Mouse (Mus musculus) heart, postnatal 14 days (tissue): ENCODE data around the gene Srgap2. TPM values are rescaled to one million over a fixed set of nuclear protein-coding genes. Genes with fewer than 3 reads are reported as not detected.
"Not testable (repeated sequence)": the region's sequence is repeated elsewhere in the genome, so short reads cannot be mapped to it uniquely, and the experiment has no call there.

ENCODE experiments used
- DNase-seq, 2 experiments: peaks; one replicate each; pipeline ENCODE4 v3.0.0; 2021 to 2022
- intact Hi-C: fragments of 180-260 bp; cut with DNase I; formaldehyde crosslinking; loops from one replicate; pipeline ENCODE4 v1.15.1; 2025
- total RNA-seq, 2 experiments: library from RNA; stranded (reverse); gene quantifications; 2 replicates each; pipeline ENCODE4 v1.2.3; 2021

The Srgap2 gene
- total RNA-seq, 2 experiments from 2014 or later: 25.0 to 29.4 TPM

DNA sequence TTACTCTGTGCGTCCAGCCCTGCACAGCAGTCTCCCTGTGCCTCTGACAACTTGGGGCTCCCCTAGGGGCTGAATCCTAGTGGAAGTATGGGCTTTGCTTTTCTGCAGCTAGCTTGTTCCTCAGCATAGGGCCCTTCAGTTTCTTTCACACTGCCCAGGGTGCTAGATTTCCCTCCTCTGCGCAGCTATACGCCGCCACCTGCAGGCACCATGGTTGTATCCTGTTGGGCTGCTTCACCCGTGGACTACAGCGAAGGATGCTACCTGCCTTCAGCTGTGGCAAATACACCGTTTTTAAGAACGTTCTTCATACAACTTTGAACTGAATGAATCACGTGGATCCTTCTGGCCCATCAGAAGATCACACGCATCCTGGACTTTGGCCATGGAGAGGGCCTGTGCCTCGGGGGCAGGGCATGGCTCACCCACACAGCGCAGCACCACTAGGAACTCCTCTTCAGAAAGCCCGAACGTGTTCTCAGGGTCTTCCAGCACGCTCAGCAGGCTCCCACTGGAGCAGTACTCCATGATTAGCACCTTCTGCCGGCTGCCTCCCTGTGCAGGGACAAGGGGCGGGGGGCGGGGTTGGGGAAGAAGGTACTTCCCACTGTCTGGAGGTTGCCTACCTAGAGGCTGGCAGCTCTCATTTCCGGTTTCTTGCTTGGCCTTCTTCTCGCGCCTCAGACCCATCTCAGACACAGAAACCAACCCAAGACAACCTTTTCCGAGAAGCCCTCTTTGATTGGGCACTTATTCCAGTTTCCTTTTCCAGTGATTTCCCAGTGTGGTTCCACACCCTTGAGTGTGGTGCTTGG is 252.2 kb downstream of the Srgap2 start:
- intact Hi-C loops: no loop called here
- no peak for DNase-seq

DNA sequence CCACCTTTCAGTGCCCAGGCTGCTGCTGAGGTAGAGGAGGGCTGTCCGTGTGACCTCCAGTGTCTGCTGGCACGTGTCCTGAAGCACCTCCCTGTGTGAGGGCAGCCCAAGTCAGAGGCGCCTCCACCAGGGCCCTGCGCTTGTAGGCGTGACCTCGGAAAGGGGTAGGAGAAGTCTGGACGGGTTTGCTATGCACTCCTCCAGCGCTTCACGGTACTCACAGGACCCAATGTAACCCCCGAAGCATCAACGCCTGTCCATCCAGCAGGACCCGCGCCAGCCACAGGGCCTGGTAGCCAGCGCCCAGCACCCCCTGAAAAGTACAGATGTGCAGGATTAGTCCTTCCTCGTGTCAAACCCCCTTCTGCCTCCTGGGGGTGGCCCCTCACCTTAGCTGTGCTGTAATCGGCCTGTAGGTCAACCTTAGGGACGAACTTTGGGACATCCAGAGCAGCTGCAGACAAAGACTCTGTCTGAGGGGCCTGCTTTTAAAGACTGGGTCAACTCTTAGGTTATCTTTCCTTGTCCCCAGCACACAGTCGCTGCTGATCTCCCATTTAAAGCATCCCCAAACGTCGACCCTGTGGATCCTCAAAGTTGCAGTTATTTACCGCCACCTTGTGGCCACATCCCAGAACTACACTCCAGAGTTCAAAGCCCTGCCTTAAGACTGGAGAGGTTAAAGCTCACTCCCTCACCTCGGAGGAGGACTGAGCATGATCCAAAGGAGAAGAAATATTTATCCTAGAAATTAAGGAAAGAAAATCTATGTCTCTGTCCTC is 257.2 kb downstream of the Srgap2 start:
- intact Hi-C loops: no loop called here
- DNase-seq: peak; percentile 67 to 76

DNA sequence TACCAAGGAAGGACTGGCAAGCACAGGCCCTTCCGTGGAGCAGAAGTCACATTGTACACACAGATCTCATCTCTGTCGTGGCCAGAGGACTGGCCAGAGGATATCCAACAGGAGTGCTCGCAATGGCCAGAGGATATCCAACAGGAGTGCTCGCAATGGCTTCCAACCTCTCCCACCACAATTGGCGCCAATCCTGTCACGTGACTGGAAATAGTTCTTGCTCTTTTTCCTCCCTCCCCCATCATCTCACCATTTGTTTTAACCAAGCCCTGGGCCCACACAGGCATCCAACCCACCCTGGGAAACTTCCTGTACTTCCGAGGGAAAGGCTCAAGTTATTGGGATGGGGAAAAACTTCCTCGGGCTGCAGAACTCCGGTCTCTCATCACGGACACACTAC is 258.4 kb downstream of the Srgap2 start:
- no peak for DNase-seq
- intact Hi-C loops: no loop called here

DNA sequence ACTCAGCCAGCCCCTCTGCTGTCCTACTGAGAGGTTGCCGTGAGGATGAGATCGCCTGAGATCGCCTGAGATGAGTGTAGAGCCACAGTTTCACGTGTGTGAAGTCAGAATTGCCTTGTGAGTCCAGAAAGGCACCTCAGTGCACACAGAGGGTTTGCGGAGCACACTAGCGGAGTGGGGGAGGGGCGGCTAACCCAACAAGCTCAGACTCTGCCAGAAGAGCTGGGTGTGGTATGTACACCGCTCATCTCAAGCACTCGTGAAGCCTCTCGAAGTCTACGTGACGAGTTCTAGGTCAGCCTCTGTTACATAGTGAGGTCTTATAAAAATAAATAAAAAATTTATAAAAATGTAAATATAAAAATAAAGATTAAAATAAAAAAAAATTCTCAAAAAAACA is 263.2 kb downstream of the Srgap2 start:
- intact Hi-C loops: loop anchor here (5.0 kb wide), 1 partner anchor 387 kb away; no protein-coding TSS in a partner anchor

DNA sequence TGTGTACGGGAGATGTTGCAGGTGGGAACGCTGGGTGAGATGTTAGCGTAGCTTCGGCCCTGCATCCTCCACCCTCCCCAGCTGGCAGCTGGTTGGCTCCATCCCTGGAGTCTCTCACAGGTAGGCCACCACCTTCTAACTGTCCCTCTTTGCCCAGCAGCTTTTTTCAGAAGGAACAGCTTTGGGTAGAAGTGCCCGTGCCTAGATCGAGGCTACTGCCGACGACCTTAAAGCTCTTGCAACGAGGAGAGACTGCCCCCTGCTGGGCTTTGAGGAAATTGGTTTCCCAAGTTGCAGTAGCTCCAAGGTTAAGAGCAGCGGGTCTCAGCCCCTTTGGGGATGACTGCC is 266.9 kb downstream of the Srgap2 start:
- DNase-seq: peak; percentile 74 to 81
- intact Hi-C loops: loop anchor here (2.0 to 5.0 kb wide), 2 partner anchors 143 to 383 kb away; no protein-coding TSS in a partner anchor

More for the DNA sequence above, 263.2 kb downstream of the Srgap2 start:
- DNase-seq: no peak

DNA sequence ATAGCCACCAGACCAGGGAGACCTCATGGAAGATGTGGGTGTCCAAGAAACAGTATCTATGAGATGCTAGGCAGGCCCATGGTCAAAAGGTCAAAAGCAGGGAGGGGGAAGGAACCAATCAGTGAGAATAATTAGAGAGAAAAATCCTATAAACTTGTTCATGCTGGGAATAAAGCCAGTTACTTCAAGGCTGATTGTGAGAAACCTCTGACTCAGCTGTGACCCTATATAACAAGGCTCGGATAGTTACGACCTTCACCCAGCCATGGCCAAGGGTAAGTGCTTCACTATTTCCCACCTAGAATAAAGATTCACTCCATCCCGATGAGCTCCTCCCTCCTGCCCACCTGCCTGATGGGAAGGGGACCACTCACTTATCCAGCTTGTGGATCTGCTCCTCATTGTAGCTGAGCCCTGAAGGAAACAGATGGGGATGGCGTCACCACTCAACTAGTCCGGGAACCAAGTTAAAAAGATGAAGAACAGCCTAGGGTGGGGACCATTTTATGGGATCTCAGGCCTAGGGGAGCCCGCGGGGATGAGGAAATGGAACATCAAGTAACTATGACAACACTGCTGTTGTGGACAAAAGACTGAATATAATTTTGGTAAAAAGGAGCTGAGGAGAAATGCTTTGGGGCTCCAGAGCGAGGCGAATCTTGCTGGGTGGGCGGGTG is 267.4 kb downstream of the Srgap2 start:
- intact Hi-C loops: loop anchor here (2.0 to 5.0 kb wide), 4 partner anchors 79 to 462 kb away; no protein-coding TSS in a partner anchor

DNA sequence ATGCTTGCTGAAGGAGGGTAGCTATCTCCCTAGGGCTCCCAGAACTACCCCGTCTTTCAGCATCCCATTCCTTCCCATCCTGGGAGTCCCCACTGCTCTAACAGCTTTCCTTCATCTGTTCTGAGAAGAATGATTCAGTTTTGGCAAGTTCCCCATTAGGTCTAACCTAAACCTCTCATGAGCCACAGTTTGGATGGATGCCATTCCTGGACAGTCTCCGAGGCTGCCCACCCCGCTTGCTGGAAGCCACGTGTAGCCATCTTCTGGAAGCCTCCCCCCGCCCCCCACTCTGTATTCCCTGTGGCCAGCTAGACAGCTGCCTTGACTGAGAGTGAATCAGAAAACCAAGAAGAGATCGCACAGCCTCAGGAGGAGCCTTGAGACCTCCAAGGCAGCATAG is 269.9 kb downstream of the Srgap2 start:
- DNase-seq: no peak
- intact Hi-C loops: loop anchor here (5.0 kb wide), 1 partner anchor 460 kb away; no protein-coding TSS in a partner anchor

More for the DNA sequence above, 267.4 kb downstream of the Srgap2 start:
- no peak for DNase-seq

DNA sequence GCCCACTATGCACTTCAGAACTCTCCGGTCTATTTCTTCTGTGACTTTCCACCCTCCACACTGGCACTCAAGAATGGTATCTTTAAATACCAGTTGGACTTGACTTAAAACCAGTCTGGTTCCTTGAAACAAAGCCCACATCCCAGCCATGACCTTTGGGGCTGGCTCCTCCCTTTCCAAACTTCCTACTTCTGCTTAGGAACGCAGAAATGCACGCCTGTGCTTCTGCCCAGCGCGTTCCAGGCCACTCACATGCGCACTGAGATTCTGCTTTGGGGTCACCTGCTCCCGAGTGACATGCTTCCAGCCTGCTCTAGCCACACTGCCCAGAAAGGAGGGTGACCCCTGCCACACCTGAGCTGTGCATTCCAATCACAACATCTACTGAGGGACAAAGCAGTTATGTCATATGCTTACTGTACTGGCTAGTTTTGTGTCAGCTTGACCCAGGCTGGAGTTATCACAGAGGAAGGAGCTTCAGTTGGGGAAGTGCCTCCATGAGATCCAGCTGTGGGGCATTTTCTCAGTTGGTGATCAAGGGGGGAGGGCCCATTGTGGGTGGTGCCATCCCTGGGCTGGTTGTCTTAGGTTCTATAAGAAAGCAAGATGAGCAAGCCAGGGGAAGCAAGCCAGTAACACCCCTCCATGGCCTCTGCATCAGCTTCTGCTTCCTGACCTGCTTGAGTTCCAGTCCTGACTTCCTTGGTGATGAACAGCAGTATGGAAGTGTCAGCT is 274.5 kb downstream of the Srgap2 start:
- intact Hi-C loops, DNase-seq: not testable (repeated sequence)

DNA sequence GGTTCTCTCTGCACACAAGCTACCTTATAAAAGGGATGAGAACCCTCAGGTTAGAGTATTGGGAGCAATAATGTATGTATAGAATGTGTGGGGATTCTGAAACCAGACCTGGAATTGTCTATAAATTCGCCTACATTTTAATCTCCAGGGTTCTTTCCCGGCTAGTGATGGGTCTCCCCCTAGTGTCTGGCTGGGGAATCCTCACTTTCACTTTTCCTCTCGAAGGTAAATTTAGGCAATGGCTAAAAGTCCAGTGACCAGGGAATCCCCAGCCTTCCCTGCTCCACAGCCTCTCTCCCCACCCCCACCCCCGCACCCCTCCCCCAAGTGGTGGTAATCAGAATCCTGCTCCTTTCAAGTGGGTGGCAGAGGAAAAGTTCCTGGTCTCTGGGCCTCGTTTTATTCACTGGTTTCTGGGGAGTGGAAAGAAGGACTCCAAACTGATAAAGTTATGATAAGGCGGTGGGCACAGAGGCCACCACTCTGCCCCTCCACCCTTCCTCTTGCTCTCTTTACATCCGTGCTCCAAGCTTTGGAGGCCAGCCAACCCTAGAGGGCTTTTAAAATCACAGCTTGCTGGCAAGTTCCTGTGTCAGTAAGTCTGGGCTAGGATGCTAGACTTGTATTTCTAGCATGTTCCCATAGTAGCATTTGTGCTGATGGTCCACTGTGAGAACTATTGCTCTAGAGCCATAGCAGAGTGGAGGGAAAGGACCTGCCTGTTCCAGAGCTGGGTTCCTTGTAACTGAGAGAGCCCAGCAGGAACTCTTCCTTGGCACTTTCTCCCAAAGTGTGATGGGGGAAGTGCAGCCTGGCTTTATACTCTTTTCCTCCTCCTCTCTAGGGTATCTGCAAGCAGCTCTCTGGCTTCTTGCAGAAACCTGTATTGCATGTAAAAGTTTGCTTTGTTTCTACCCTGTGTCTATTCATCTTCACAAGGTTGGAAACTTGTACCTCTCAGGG is 280.4 kb downstream of the Srgap2 start:
- intact Hi-C loops: loop anchor here (1.0 kb wide), 1 partner anchor 65 kb away; no protein-coding TSS in a partner anchor
- peak; percentile 36 to 61 for DNase-seq

DNA sequence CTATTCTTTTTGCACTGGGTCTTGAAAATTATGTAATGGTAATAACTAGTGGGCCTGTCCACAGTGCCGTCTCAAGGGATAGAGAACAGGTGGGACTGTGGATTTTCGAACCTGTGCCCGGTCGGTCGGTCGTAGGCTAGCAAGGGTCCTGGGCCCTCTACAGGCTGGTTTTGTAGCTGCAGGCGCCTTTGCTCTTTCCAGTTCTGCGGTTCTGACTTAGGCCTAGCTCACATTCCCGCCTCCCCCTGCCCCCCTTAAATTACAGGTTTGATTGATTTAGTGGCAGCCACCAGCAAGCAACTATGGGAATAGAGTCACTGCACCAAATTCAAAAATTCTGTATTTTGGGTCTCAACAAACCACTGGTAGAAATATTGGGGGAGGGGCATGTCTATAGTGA is 281.2 kb downstream of the Srgap2 start:
- intact Hi-C loops: loop anchor here (1.0 kb wide), 1 partner anchor 65 kb away; no protein-coding TSS in a partner anchor
- peak; percentile 52 to 61 for DNase-seq

DNA sequence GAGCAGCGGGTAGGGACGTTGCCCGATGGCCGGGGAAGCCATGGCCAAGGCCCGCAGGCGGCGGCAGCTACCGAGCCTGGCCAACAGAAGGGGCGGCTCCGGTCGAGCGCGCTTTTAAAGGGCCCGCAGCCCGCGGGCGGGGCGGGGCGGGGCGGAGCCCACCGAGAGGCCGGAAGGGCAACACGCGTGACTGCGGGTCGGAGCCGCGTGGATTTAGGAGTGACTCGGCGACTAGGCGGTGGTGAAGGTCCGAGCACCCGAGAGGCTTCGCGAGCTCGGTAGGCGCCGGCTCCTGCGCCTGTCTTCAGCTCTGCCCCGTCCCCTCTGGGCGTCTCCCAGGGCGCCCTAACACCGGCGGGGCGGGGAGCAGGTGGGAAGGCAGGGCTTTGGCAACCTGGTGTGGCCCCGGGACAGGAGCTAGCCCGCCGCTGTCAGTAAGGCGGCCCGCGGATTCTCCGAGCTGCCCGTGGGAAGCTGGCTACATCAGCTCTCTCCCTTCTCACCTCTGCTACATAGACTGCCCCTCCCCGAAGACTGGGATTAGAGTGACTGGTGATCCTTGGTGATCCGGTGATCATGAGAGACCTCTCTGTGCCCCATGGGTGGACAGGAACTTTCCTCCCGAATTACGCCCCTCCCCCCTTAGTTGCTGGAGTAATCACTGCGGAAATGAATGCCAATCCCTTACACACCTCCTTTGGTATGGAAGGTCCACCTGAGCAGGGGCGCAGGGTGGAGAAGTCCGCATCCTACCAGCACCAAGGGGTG is 281.9 kb downstream of the Srgap2 start, which contains the start of gene Rassf5:
TSS of gene Rassf5 (minus strand) at position 170 of the 768 bp plus-strand sequence.
- intact Hi-C loops: no loop called here
- peak; percentile 77 to 81 for DNase-seq

DNA sequence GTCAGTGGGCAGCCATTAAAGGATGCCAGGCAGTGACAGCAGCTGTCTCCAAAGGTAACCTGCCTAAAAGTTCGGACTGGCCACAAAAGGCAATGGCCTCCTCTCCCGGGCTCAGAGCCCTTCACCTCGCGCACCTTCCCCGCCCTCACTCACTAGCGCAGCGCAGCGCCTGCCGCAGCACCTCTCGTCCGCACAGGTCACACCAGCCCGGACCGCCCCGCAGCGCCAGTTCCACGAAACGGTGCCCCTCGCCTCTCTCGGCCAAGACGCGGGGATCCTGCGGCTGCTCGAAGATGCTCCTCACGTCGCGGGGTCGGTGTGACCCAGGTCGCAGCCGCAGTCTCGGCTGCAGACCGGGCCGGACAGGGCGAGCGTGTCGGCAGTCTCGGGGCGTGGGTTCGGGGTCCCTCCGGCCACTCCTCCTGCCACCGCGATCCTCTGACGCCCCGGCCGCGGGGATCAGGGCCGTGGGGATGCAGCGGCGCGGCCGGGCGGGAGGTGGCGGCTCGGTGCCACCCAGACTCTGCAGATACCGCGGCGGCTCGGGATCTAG is 282.5 kb downstream of the Srgap2 start:
- DNase-seq: no peak
- intact Hi-C loops: no loop called here

DNA sequence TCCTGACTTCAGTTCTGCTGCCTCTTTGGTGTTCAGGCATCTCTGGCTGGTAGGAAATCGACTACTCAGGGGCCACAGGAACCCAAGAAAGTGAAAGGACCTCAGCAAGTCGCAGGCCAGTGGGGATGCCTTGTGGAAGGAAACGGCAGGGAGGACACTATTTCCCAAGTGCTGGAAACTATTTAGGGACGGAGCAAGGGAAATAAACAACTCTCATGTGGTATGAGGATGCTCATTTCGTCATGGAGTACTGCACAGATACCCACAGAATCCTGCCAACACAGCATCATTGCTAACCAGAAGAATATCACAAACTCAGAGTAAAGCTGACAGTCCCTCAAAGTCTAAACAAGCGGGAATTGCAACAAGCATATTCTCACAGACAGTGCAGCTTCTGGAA is 284.2 kb downstream of the Srgap2 start:
- intact Hi-C loops: no loop called here
- no peak for DNase-seq

DNA sequence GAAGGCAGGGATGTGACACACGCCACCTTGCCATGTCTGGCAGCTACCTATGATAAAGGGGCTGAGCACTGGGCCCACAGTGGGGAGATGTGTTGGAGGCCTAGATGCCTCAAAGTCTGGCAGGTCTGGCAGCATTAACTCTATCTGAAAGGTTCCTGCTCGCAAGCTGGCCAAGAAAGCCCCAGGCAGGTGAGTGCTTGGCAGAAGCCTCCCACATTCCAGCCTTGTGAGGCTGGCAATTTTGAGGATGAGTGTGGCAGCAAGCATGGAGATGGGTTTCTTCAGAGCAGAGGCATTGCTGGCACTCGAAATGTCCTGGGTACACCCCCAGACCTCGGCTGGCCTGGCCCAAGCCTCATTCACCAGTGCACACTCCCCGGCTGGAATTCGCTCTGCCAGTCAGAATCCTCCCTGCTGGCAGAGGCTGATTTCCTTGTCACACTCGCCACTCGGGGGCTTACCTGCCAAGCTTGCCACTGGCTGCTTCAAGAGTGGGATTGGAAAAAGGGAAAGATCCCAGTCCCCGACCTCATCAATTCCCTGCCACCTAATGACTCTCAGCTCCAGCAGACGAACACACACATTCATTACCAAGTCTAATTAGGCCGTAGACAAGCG is 287.5 kb downstream of the Srgap2 start:
- DNase-seq: no peak
- intact Hi-C loops: no loop called here

DNA sequence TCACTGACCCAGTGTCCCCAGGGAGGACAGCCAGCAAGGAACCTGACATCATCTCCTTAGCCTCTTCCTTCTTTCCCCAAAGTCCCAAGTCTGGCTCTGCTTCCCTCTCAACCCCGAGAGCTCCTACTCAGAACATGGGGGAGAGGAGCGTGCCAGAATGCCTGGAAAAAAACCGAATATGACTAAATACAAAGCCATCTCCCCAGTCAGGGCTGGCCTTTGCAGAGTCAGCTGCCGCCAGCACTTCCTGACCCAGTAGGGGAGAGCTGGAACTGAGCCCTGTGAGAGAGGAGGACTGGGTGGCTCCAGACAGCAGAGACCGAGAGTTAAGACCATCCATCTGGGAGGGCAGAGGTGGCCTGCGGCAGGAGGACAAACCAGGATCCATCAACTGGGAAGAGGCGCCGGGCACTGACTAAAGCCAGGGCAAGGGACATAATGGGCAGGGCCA is 288.2 kb downstream of the Srgap2 start:
- DNase-seq: peak; percentile 72 to 80
- intact Hi-C loops: no loop called here

DNA sequence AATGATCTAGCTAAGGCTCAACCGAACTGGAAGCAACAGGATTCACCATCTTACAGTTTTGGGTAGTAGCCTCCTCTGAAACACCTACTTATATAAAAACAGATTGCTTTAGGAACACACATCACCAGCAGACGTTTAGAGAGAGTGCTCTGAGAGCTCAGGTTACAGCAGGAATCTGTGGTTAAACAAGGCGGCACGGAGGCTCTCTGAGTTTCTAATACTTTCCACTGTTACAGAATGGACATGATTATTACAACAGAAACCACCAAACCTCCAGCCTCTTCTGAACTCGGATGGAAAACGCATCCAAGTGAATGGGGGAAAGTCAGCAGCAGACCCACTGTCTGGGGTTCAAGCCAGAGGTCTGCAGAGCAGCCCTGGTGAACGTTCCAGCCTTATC is 291.1 kb downstream of the Srgap2 start:
- intact Hi-C loops: no loop called here

More for the DNA sequence above, 291.1 kb downstream of the Srgap2 start:
- no peak for DNase-seq
